Mouse (Mus musculus): Measurements from ENCODE around the gene Sumf1.
A peak's percentile ranks its signal among the peaks of the same experiment; 100 is the strongest.

Gene Sumf1

DNA sequence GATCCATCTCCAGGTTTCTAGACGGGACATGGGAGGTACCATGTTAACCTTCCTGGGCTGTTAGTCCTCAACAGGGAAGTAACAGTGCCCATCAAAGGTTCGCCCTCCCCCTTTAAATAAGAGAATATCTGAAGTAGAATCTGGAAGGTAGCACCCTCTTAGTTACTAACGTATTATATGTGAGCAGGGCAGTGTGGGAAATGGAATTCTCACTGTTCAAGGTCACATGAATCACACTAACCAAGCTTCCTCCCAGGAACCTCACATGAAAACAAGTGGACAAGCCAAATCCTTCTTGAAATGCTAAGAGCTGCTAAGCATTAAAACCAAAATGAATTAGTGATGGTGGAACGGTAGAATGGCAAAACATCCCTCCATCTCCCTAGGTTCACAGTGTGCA, 38.7 kb downstream of the Sumf1 start:
- DNase-seq (ENCODE audit: low read depth), result no peak

- DNase-seq (ENCODE audit: low read depth), result no peak
Measured at GRCm38 (mm10) chr6:108145941-108146588, 39.3 kb downstream of the Sumf1 start.

DNA sequence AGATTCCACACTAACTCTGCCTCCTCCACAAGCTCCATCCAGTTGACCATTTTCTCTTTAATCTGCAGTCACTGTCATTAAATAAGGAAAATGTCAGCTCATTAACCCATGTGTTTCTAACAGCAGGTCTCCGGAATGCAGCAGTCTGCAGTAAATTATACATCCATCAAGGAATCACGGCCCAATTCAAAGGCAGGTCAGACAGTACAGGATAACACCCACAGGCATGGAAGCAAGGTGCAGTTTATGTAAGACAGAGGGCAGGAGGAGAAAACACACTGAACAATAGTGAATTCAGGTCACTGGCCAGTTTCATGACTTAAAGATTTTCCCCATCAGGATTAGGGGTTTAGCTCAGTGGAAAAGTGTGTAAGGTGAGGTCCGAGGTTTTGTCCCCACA, 40.1 kb downstream of the Sumf1 start:
- DNase-seq (ENCODE audit: low read depth), result no peak

- DNase-seq (ENCODE audit: low read depth), result no peak
Measured at GRCm38 (mm10) chr6:108142796-108143195, 42.6 kb downstream of the Sumf1 start.

- DNase-seq (ENCODE audit: low read depth), result no peak
Measured at GRCm38 (mm10) chr6:108140722-108141490, 44.5 kb downstream of the Sumf1 start.

- DNase-seq (ENCODE audit: low read depth), result no peak
Measured at GRCm38 (mm10) chr6:108137031-108137430, 48.4 kb downstream of the Sumf1 start.

- DNase-seq (ENCODE audit: low read depth), result peak; percentile 65
Measured at GRCm38 (mm10) chr6:108136286-108136685, 49.1 kb downstream of the Sumf1 start.

GRCm38 (mm10) chr6:108132268-108132935, 53.0 kb downstream of the Sumf1 start:
- DNase-seq (ENCODE audit: low read depth), result peak; percentile 20

- no peak for DNase-seq (ENCODE audit: low read depth)
Measured at GRCm38 (mm10) chr6:108130718-108131117, 54.7 kb downstream of the Sumf1 start.

- no peak for DNase-seq (ENCODE audit: low read depth)
Measured at GRCm38 (mm10) chr6:108126631-108127030, 58.8 kb downstream of the Sumf1 start.

DNA sequence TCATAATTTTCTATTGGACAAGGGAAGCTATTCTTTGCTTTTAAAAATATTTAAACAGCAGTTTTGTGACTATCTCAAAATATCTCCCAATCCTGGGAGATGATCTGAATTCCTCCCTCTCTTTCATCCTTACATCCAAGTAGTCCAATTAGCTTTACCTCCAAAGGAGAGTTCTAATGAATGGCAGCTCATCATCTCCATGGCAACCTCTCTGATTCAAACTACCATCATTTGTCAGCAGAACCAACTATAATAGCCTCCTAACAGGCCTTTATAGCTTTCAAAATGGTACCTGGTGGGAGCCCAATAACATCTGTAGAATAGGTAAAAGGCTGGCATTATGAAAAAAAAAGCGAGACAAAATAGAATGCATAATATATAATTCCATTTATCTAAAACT, 59.9 kb downstream of the Sumf1 start:
- DNase-seq (ENCODE audit: low read depth), result no peak

DNA sequence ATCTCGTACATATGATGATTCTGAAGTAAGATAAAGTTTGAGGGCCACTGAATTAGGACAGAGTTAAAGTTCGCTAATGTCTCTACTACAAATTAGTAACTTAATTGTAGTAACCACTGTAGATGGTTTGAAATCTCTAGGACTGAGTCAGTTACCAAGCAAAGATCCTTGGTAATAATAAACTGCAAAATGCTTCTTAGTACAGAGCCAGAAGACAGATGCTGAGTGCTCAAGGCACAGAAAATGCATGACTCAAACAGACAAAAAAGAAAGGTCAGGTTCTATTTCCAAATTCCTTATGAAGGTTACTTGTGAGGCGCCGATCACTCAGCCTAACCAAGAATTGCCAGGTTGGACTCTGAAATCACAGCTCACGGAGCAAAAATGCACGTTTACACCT, 67.5 kb downstream of the Sumf1 start:
- DNase-seq (ENCODE audit: low read depth), result no peak

DNA sequence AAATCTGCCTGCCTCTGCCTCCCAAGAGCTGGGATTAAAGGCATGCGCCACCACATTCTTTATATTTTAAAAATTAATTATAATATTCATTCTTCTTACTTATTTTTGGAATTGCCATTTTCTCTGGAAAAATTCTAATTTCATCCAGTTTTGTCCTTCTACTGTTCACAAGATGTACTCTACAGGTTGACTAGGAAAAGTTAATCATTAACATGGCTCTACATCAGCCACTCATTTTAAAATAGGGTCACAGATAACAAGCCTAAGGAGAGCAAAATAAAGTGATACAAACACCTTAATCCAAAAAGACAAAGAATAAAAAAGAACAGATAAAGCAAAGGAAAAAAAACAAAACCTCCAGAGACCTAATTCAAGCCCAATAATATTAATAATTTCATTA, 70.4 kb downstream of the Sumf1 start:
- DNase-seq (ENCODE audit: low read depth), result no peak

DNA sequence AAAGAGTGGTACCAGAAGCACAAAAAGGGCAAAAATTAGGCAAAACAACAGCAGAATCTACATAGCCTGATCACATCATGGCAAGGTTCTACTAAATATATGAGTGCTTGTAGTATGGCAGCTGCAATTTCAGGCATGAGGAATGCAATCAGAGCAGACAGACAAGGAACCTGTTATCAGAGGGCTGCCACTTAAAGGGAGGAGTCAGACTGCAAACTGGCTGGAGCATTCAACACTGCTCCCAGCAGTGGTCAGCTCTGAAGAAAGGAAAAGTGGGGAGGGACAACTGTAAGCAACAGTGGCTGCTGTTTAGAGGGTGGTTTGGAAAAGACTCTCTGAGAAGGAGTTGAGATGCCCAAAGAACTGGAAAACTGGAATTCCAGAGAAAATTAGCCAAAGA, 73.7 kb downstream of the Sumf1 start:
- no peak for DNase-seq (ENCODE audit: low read depth)

GRCm38 (mm10) chr6:108110336-108110735, 75.0 kb downstream of the Sumf1 start:
- DNase-seq (ENCODE audit: low read depth), result no peak

- DNase-seq (ENCODE audit: low read depth), result no peak
Measured at GRCm38 (mm10) chr6:108107376-108107775, 78.0 kb downstream of the Sumf1 start.

DNA sequence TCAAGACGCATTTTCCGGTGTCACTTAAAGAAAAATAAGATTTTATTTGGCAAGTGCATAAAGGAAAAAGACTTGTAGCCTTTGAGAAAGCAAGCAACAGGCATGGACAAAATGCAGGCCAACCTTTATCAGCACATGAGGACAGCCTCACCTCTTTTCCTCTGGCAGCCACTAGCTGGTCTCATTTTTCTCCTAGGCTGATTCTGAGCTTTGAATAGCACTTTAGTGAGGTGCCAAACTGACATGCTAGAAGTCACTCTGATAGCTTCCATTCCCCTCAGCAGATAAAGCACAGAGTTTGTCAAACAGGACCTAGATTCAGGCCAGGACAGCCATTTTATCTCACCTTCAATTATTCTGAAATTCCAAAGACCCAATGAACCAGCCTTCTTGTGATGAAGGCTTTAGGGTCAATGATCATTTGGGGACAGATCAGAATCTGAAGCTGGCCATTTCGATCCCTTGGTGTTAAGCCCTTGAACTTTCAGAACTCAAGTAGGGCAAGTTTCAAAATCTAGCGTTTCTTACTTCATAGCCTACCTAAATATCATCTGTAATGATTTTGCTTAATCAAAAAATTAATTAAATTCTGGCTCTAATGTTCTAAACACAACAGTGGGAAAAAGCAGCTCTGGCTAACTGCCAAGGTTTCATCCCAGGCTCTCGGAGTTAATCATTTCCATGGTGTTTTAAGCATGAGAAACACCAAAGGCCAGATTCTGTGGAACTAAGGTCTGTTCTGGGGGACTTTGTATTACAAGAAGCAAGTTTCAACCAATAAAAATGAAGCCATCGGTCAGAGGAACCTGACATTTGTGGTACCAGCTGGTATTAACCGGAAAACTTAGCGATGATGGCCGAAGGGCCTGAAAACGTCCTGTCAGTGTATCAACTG, 83.2 kb downstream of the Sumf1 start:
- DNase-seq (ENCODE audit: low read depth), result no peak

- no peak for DNase-seq (ENCODE audit: low read depth)
Measured at GRCm38 (mm10) chr6:108098846-108099217, 86.5 kb downstream of the Sumf1 start.

DNA sequence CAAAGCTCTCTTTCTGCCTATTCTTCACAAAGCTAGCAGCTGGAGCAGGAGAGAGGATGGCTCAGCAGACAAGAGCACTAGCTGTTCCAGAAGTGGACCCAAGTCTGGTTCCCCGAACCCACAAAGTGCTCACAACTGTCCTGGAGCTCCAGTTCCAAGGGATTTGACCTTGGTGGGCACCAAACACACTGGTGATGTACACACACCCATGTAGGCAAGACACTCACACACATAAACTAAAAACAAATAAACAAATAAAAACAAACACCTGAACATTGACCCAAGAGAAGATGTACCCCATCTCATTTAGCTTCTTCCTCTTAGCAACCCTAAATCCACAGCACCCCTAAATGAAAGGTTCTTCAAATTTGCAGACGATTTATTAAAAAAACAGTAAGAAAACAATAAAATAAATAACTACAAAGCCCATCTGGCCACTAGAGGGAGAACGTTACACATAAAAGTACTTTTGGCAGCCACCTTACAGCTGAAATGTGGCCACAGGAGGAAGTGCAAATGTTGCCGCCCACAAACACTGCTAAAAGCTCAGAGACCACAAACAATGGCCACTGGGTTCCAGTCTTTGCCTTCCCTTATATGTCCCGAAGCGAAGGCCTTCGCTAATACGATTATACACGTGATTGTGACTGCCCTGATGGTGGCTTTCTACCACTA, 87.1 kb downstream of the Sumf1 start:
- DNase-seq (ENCODE audit: low read depth), result peak; percentile 93

- peak; percentile 50 for DNase-seq (ENCODE audit: low read depth)
Measured at GRCm38 (mm10) chr6:108095445-108095844, 89.9 kb downstream of the Sumf1 start.

DNA sequence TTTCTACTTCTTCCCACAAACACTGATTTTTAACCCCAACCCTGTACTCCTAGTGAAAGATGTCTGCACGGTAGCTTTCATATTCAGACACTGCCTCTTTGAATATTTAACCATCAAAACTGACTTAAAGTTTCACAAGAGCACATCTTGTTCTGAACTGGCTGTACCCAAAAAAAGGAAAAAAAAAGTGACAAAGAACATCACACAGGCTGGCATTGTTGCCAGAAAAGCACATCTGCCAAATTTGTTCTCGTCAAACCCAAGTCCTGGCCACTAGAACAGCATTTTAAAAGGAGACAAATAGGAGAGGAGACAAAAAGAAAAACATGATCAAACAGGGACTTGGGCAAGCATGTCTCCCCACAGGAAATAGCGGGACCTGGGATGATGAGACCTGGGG, 91.9 kb downstream of the Sumf1 start:
- no peak for DNase-seq (ENCODE audit: low read depth)

DNA sequence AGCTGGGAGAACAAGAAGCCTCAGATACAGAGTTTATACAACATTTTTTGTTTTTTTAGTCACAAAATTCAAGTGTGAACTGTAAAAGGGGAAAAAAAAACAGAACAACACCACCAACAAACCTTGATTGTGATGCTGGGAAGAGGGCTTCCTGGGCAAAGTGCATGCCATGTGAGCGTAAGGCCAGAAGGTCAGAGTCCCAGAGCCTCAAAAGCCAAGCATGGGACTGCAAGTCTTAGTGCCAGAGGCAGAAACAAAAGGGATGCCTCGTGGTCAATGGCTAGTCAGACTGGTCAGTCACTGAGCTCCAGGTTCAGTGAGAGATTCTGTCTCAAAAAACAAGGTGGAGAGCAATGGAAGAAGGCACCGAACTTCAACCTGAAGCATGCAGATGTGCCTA, 92.7 kb downstream of the Sumf1 start:
- no peak for DNase-seq (ENCODE audit: low read depth)
